Mouse (Mus musculus): ENCODE data around the gene Ext2.

The Ext2 gene

GRCm38 (mm10) chr2:93805523-93805922 lies 16.8 kb downstream of the Ext2 start:
- DNase-seq, result no peak

GRCm38 (mm10) chr2:93805066-93805465 lies 17.3 kb downstream of the Ext2 start:
- DNase-seq, result no peak

DNA sequence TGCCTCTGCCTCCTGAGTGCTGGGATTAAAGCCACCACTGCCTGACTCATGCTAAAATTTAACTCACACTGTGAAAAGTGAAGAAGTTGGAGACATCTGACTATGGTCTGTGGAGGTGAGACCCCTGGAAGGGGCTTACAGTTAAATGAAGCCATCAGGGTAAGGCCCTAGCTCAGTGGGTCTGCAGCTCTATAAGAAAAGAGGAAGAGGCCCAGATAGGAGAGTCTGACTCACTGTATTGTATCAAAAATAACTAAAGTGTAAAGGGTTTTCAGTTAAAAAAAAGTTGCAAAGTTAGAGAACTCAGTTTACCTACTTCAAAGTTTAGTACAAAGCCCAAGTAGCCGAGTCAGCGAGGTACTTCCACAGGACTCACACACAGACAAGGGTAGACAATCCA lies 19.4 kb downstream of the Ext2 start:
- no peak for DNase-seq

- DNase-seq, result no peak
Measured at GRCm38 (mm10) chr2:93801097-93801496, 21.3 kb downstream of the Ext2 start.

GRCm38 (mm10) chr2:93797162-93797795 lies 25.1 kb downstream of the Ext2 start:
- no peak for DNase-seq

DNA sequence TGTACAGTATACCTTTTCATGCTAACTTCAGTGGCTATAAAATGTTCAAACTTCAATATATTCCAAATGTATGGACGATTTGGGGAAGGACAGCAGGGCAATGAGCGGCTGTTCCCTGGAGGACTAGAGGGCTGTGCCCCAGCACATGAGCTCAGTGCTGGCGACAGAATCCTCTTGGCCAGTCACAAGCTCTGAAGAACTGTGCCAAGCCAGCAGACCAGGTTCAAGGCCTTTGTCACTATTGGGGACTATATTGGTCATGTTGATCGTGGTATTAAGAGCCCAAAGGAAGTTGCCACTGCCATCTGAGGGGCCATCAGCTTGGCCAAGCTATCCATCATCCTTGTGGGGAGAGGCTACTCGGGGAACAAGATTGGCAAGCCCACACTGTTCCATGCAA lies 28.0 kb downstream of the Ext2 start:
- no peak for DNase-seq

GRCm38 (mm10) chr2:93791516-93792499 lies 30.6 kb downstream of the Ext2 start:
- DNase-seq, result no peak

- DNase-seq, result no peak
Measured at GRCm38 (mm10) chr2:93790798-93791345, 31.5 kb downstream of the Ext2 start.

DNA sequence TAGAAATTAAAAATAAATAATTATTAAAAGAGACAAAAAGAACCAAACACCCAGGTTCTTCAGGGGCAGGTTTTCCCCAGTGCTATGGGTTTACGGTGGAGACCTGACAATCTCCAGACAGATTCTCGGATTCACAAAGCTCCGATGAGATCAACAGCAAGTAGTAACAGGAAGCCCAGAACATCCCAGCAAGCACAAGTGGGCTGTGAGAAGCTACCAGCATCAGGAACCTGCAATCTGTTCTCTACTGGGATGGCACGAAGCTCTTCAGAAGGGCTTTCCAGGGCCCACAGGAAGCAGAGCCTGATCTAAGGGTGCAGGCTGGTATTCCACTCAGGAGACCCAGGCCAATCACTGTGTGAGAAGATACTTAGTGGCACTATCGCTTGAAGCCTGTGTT lies 33.8 kb downstream of the Ext2 start:
- DNase-seq, result no peak

GRCm38 (mm10) chr2:93786175-93786574 lies 36.2 kb downstream of the Ext2 start:
- peak; percentile 86 for DNase-seq

GRCm38 (mm10) chr2:93785432-93785798 lies 37.0 kb downstream of the Ext2 start:
- DNase-seq, result no peak

DNA sequence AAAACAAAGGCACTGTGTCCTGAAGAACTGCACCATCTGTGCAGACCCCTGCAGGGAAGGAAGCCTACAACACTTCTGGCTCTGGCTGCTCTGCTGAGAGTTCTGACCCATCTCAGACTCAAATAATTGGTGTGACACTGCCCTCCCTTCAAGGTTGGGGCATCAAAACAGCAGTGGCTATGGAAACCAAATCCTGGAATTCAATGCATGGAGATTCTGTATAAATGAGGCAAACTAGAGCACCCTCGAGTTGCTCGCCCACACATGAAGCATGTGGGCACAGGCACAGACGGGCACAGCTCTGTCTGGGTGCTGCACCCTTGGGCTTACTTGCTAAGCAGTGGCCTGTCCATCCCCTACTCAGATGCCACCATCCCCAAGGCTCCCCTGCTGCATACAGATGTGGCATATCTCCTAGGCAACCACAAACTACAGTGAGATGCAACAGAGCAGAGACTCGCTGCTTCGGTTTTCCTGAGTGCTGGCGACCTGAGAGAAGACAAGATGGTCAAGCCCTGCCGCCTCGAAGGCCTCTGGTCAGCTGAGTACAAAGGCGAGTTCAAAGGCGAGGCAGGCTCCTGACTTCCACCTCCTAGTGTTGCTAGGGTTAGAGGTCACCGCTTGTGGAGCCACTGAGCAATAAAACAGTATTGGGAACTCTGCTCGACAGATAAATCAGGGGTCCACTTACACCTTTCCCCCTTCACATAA lies 37.5 kb downstream of the Ext2 start:
- no peak for DNase-seq

DNA sequence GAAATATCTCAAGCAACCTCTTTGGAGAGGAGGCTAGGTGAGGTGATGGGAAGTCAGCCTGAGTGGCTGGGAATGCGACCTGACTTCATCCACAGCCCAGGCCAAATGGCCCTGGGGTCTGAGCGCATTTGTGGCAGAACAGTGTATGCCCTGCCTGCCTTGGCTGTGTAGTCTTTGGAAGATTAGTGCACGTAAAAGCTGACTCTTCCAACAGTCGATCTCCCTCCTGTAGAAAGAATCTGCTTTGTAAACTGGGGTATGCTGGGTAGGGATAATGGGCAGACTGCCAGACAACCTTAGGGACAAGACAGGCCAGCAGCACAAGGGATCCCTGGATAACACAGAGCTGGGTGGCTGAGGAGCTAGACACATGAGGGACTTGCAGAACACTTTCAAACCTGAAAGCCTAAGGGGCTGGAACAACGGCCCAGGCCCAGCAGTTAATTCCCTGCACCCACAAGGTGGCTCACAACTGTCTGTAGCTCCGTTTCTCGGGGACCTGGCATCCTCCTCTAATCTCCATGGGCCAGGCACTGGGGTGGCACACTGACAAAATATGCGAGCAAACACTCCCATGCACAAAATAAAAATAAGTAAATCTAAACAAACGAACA lies 38.3 kb downstream of the Ext2 start:
- DNase-seq, result no peak

- DNase-seq, result no peak
Measured at GRCm38 (mm10) chr2:93782682-93783081, 39.7 kb downstream of the Ext2 start.

GRCm38 (mm10) chr2:93782156-93782555 lies 40.2 kb downstream of the Ext2 start:
- DNase-seq, result no peak

DNA sequence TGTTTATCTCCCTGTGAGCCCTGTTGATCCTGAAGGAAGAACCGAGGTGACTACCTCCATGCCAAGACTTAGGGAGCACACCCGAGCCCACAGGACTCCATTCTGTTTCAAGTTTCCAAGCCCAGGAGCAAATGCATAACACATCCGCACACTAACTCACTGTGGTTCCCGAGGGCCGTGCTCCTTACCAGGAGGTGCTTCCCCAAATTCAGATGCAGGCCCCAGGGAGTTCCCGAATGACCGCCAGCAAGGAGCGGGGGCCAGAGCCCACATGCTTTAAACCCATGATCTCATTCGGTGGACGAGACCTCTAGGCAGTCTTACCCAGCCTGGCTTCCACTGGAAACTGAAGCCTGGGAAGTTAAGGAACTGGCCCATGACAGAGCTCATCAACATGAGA lies 41.8 kb downstream of the Ext2 start:
- DNase-seq, result no peak

- no peak for DNase-seq
Measured at GRCm38 (mm10) chr2:93779897-93780208, 42.5 kb downstream of the Ext2 start.

DNA sequence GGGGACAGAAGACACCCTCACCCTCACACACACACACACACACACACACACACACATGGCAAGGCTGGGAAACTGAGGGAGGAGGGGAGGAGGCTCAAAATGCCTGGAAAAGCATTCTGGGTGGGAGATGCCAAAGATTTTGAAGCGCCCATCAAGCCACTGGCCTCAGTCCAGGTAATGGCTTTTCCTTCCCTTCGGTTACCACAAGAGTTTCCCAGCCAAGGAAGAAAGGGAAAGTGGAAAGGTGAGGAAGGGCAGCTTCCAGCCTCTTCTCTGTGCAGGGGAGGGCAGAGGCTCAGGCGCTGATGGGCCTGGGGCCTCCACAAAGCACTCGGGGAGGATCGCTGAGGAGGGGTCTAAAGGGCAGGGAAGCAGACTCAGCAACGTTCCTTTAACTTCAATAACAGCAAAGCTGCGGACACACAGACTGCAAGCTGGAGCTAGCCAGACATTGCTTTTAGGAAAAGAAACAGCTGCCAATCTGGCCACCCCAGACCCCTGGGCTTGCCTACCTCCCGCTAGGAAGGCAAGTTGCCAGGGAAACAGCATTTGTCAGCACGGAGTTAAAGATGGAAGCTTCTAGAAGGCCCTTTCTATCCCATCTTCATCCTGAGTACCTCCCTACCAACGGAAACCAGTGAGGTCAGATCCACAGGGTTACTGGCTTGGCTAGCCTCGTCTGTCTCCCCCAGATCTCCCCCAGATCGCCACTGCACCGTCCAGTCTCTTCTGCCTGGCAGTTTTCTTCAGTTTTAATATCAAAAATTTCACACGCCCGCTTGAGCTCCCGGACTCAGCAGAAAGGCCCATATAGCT lies 43.1 kb downstream of the Ext2 start:
- DNase-seq, result no peak

DNA sequence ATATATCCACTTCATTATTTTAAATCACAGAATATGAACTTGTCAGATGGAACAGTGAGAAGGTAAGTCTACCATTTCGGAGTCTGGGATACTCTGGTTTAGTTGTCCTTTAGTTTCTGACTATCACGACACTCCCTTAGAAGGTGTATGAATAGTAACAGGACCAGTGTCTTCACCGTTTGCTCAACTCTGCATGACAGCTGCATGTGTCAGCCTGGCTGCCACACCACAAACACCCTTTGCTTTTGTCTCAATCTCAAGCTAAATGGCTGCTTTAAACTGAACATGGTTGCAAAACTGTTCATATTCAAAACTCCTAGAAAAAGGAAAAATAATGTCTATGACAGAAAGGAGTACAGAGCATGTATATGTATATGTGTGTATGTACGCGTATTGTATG lies 43.8 kb downstream of the Ext2 start:
- DNase-seq, result no peak

- no peak for DNase-seq
Measured at GRCm38 (mm10) chr2:93777056-93777430, 45.3 kb downstream of the Ext2 start.

DNA sequence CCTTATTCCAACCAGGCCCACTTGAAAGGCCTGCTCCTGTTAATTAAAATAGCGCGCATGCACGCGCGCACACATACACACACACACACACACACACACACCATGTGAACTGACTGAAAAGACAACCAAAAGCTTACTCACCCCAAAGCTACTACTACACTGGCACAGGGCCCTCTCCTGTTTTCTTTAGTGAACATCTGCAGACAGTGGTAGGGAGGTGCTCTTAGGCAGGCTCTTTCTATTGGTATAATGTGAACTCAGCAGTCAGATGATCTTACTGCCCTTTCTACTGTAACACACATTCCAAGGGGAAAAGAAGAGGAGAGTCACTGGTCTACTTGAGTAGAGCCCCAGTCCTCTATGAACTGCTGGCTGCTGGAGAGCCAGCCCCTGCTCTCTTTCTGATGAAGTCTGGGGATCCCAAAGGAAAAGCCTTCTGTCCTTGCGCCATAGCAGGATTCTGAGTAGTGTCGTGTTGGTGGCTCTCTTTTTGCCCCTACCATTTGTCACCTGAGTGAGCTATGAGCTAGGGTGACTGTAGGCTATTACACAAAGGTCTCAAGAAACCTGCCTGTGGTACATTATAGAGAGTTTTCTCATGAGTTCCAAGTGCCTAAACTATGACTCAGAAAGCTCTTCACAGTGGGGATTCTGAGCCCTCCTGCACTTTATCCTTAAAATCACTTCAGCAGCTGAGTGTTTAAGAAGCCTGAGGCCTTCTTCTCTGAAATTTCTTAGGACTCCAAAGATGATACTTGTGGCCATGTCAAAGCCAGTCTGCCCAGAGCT lies 45.9 kb downstream of the Ext2 start:
- DNase-seq, result no peak

Measured in right cerebral cortex, postnatal 4 days (tissue).